In the genomic region with DNA sequence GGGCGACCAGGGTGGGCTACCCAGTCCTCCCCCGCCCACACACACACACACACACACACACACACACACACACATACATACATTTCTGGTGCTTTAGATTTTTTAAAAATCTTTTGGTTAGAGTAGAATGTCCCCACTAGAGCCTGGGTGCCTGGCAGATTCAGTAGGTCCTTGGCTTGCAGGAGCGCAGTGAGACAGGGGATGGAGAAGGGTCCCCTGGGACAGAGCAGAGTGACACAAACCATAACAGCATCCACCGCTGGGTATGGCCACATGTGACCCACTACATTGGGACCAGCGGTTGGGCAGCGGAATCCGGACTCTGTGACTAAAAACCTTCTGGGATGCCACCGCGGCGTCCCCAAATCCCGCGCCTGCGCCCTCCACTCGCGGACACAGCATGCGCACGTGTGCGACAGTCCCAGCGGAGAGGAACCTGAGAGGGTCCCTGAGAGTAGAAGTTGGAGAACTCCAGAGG, we compare ENCODE assay signal across 10 mouse cellular contexts. TPM values are rescaled to one million over a fixed set of nuclear protein-coding genes. Genes with fewer than 3 reads are reported as not detected.
DNase-seq lines count a peak whose midpoint lies in the region; ATAC-seq and TF ChIP-seq lines count a peak whose summit lies in the region.
"Had no signal": no experiment of that assay in that cellular context is flagged by ENCODE, and none has a peak within 500 bp of the region (broad histone marks: within the 10 kb centered on the region; RNA-seq: fewer than 3 reads in every experiment).

No protein-coding gene starts in this region.

- DNase-seq in brain, adult 2 months (ENCODE audit: low read depth, low spot score): peak; percentile 6
- DNase-seq in forebrain, postnatal 0 days: peak; percentile 60
- peak; percentile 32 for DNase-seq in midbrain, postnatal 0 days (ENCODE audit: low spot score)
- DNase-seq in cerebellum, adult 18-20 months: no peak
- no peak for DNase-seq in adrenal gland, postnatal 14 days
- no peak for DNase-seq in adrenal gland, adult (ENCODE audit: inconsistent age in 2 of 2, low spot score in 1 of 2)
- DNase-seq: kidney, adult 8-10 months had no signal

- 40% methylated on average over 19 of the region's 19 CpGs for WGBS in intestine, embryonic 15.5 days
- WGBS in intestine, postnatal 0 days: 51% methylated on average over 19 of the region's 19 CpGs
- WGBS in forebrain, postnatal 0 days: 40% methylated on average over 19 of the region's 19 CpGs
- WGBS in midbrain, postnatal 0 days: 43% methylated on average over 19 of the region's 19 CpGs

- no peak for TF ChIP-seq CTCF in intestine, postnatal 0 days (IDR thresholded peaks at IDR 0.05; ENCODE audit: low read depth)
- TF ChIP-seq CTCF in forebrain, postnatal 0 days (IDR thresholded peaks at IDR 0.05; ENCODE audit: low read depth): no peak
- no peak for TF ChIP-seq CTCF in midbrain, postnatal 0 days (IDR thresholded peaks at IDR 0.05)

- no peaks in the 10 kb centered on the region for H3K27me3 ChIP-seq in intestine, embryonic 15.5 days (replicated peaks)
- no peaks in the 10 kb centered on the region for H3K27me3 ChIP-seq in intestine, postnatal 0 days (replicated peaks; ENCODE audit: control insufficient read depth, insufficient read depth, low read length)
- H3K27me3 ChIP-seq in forebrain, postnatal 0 days (ENCODE audit: insufficient read depth, low read length): no peaks in the 10 kb centered on the region
- H3K27me3 ChIP-seq in midbrain, postnatal 0 days (ENCODE audit: insufficient read depth, low read length): no peaks in the 10 kb centered on the region

- 0 out of 2 replicates have a peak overlapping the region, but pooled peaks have one; percentile 33 for H3K4me2 ChIP-seq in intestine, embryonic 15.5 days (replicated peaks)
- H3K4me2 ChIP-seq in intestine, postnatal 0 days (replicated peaks; ENCODE audit: low read depth): no peak overlapping the region
- peak overlapping the region; percentile 43 for H3K4me2 ChIP-seq in forebrain, postnatal 0 days (ENCODE audit: low read depth)
- H3K4me2 ChIP-seq in midbrain, postnatal 0 days (ENCODE audit: low read depth, low read length, poor library complexity, severe bottlenecking): peak overlapping the region; percentile 42

- no peak overlapping the region for H3K27ac ChIP-seq in intestine, embryonic 15.5 days
- H3K27ac ChIP-seq in intestine, postnatal 0 days (ENCODE audit: low read depth, low read length): no peak overlapping the region
- H3K27ac ChIP-seq in forebrain, postnatal 0 days (ENCODE audit: low read depth, low read length): no peak overlapping the region
- no peak overlapping the region for H3K27ac ChIP-seq in midbrain, postnatal 0 days (ENCODE audit: low read depth, low read length)

- H3K4me1 ChIP-seq in intestine, embryonic 15.5 days (replicated peaks): no peaks in the 10 kb centered on the region
- H3K4me1 ChIP-seq in intestine, postnatal 0 days (replicated peaks; ENCODE audit: control insufficient read depth, insufficient read depth, low read length): no peaks in the 10 kb centered on the region
- no peaks in the 10 kb centered on the region for H3K4me1 ChIP-seq in forebrain, postnatal 0 days (ENCODE audit: insufficient read depth)
- H3K4me1 ChIP-seq in midbrain, postnatal 0 days (ENCODE audit: insufficient read depth, low read length): no peaks in the 10 kb centered on the region

- no peak overlapping the region for H3K4me3 ChIP-seq in intestine, embryonic 15.5 days (replicated peaks)
- no peak overlapping the region for H3K4me3 ChIP-seq in intestine, postnatal 0 days (ENCODE audit: low read depth, low read length)
- peak overlapping the region; percentile 33 for H3K4me3 ChIP-seq in forebrain, postnatal 0 days (ENCODE audit: low read depth, low read length)
- peak overlapping the region; percentile 30 for H3K4me3 ChIP-seq in midbrain, postnatal 0 days (ENCODE audit: low read depth, low read length)
- H3K4me3 ChIP-seq: myocyte had no signal

- no peaks in the 10 kb centered on the region for H3K9me3 ChIP-seq in intestine, embryonic 15.5 days
- no peaks in the 10 kb centered on the region for H3K9me3 ChIP-seq in intestine, postnatal 0 days (ENCODE audit: control insufficient read depth)
- no peaks in the 10 kb centered on the region for H3K9me3 ChIP-seq in forebrain, postnatal 0 days (ENCODE audit: low read length)
- 0 out of 2 replicates have a peak, but pooled peaks cover 4% of the 10 kb centered on the region for H3K9me3 ChIP-seq in midbrain, postnatal 0 days (ENCODE audit: low read length)

- H3K36me3 ChIP-seq in intestine, embryonic 15.5 days: no peaks in the 10 kb centered on the region
- H3K36me3 ChIP-seq in intestine, postnatal 0 days (ENCODE audit: control insufficient read depth, insufficient read depth): no peaks in the 10 kb centered on the region
- H3K36me3 ChIP-seq in forebrain, postnatal 0 days (ENCODE audit: insufficient read depth): no peaks in the 10 kb centered on the region
- H3K36me3 ChIP-seq in midbrain, postnatal 0 days (ENCODE audit: insufficient read depth, low read length): no peaks in the 10 kb centered on the region

- no peak for ATAC-seq in intestine, embryonic 15.5 days
- ATAC-seq in intestine, postnatal 0 days: no peak
- ATAC-seq in forebrain, postnatal 0 days: peak; percentile 70
- peak; percentile 69 for ATAC-seq in midbrain, postnatal 0 days (ENCODE audit: low FRiP score)

- H3K9ac ChIP-seq in intestine, embryonic 15.5 days: no peak overlapping the region
- no peak overlapping the region for H3K9ac ChIP-seq in intestine, postnatal 0 days (ENCODE audit: low read depth, low read length)
- peak overlapping the region; percentile 39; the same call in 1 of the 2 replicates for H3K9ac ChIP-seq in forebrain, postnatal 0 days
- H3K9ac ChIP-seq in midbrain, postnatal 0 days (replicated peaks; ENCODE audit: low read length, poor library complexity, severe bottlenecking): peak overlapping the region; percentile 42; the same call in 1 of the 2 replicates

RNA-seq across cellular contexts. Expression of a gene that starts 13.3 kb away (rescaled TPM):
- polyA plus RNA-seq in intestine, embryonic 15.5 days (2015; fragmentation: Nextera tagmentation; extraction: Ambion mirVana): 4.2 and 4.4 TPM in 2 replicates
- polyA plus RNA-seq in intestine, postnatal 0 days (2015; fragmentation: Nextera tagmentation; extraction: Ambion mirVana): 1.6 TPM in 2 replicates
- 31.2 and 39.7 TPM in 2 replicates for total RNA-seq in forebrain, postnatal 0 days (2014; rRNA removed)
- 19.8 and 23.6 TPM in 2 replicates for polyA plus RNA-seq in forebrain, postnatal 0 days (2015; fragmentation: Nextera tagmentation; extraction: Ambion mirVana)
- total RNA-seq in midbrain, postnatal 0 days (2014; rRNA removed): 39.5 and 42.4 TPM in 2 replicates
- 30.9 and 31.5 TPM in 2 replicates for polyA plus RNA-seq in midbrain, postnatal 0 days (2015; fragmentation: Nextera tagmentation; extraction: Ambion mirVana)
- 0.78 and 1.4 TPM in 2 replicates for total RNA-seq in adrenal gland, postnatal 14 days (2021)

RNA-seq across cellular contexts. Expression of a gene that starts 29.8 kb away (rescaled TPM):
- polyA plus RNA-seq in intestine, embryonic 15.5 days (2015; fragmentation: Nextera tagmentation; extraction: Ambion mirVana): 0.69 and 0.72 TPM in 2 replicates
- polyA plus RNA-seq in intestine, postnatal 0 days (2015; fragmentation: Nextera tagmentation; extraction: Ambion mirVana): 0.08 and 0.14 TPM in 2 replicates
- 8.7 and 21.4 TPM in 2 replicates for total RNA-seq in forebrain, postnatal 0 days (2014; rRNA removed)
- 4.1 and 8.6 TPM in 2 replicates for polyA plus RNA-seq in forebrain, postnatal 0 days (2015; fragmentation: Nextera tagmentation; extraction: Ambion mirVana)
- total RNA-seq in midbrain, postnatal 0 days (2014; rRNA removed): 22.1 and 26.5 TPM in 2 replicates
- 19.3 and 25.4 TPM in 2 replicates for polyA plus RNA-seq in midbrain, postnatal 0 days (2015; fragmentation: Nextera tagmentation; extraction: Ambion mirVana)
- total RNA-seq in adrenal gland, postnatal 14 days (2021): 2.0 and 3.1 TPM in 2 replicates
- polyA plus RNA-seq: myocyte had no signal

RNA-seq across cellular contexts. Expression of a gene that starts 57.7 kb away (rescaled TPM):
- polyA plus RNA-seq in intestine, embryonic 15.5 days (2015; fragmentation: Nextera tagmentation; extraction: Ambion mirVana): 18.1 and 21.4 TPM in 2 replicates
- 5.2 and 5.5 TPM in 2 replicates for polyA plus RNA-seq in intestine, postnatal 0 days (2015; fragmentation: Nextera tagmentation; extraction: Ambion mirVana)
- total RNA-seq in forebrain, postnatal 0 days (2014; rRNA removed): 4.2 and 5.7 TPM in 2 replicates
- 6.5 and 6.9 TPM in 2 replicates for polyA plus RNA-seq in forebrain, postnatal 0 days (2015; fragmentation: Nextera tagmentation; extraction: Ambion mirVana)
- 4.6 and 5.7 TPM in 2 replicates for total RNA-seq in midbrain, postnatal 0 days (2014; rRNA removed)
- polyA plus RNA-seq in midbrain, postnatal 0 days (2015; fragmentation: Nextera tagmentation; extraction: Ambion mirVana): 6.0 and 6.6 TPM in 2 replicates
- 3.9 and 4.3 TPM in 2 replicates for total RNA-seq in adrenal gland, postnatal 14 days (2021)

Comparison
In these comparisons a context has a peak if more than half of its experiments do, and no peak if none do; other contexts are left out.
1. ATAC-seq: peak in forebrain, postnatal 0 days (single experiment) and midbrain, postnatal 0 days (single experiment); none in intestine, embryonic 15.5 days (single experiment) and intestine, postnatal 0 days (single experiment).
2. H3K4me3 ChIP-seq: peak in forebrain, postnatal 0 days (single experiment) and midbrain, postnatal 0 days (single experiment); none in intestine, embryonic 15.5 days (single experiment) and intestine, postnatal 0 days (single experiment).
3. H3K9ac ChIP-seq: peak in forebrain, postnatal 0 days (single experiment) and midbrain, postnatal 0 days (single experiment); none in intestine, embryonic 15.5 days (single experiment) and intestine, postnatal 0 days (single experiment).
4. DNase-seq: peak in brain, adult 2 months (single experiment), forebrain, postnatal 0 days (single experiment) and midbrain, postnatal 0 days (single experiment); none in cerebellum, adult 18-20 months (0 of 2), adrenal gland, postnatal 14 days (single experiment) and adrenal gland, adult (0 of 2).